15 mouse cellular contexts compared by ENCODE assay signal in genomic region chr7:98541564-98541963, GRCm38 (mm10). TPM values are rescaled to one million over a fixed set of nuclear protein-coding genes. Genes with fewer than 3 reads are reported as not detected.
DNase-seq lines count a peak whose midpoint lies in the region; ATAC-seq and TF ChIP-seq lines count a peak whose summit lies in the region.
"Had no signal": no experiment of that assay in that cellular context is flagged by ENCODE, and none has a peak within 500 bp of the region (broad histone marks: within the 10 kb centered on the region; RNA-seq: fewer than 3 reads in every experiment).

No protein-coding gene starts in this region.

- H3K9me3 ChIP-seq in forebrain, embryonic 10.5 days: no peaks in the 10 kb centered on the region
- H3K9me3 ChIP-seq in forebrain, postnatal 0 days (ENCODE audit: low read length): no peaks in the 10 kb centered on the region
- H3K9me3 ChIP-seq in lung, embryonic 14.5 days (ENCODE audit: low read depth, low read length): no peaks in the 10 kb centered on the region
- no peaks in the 10 kb centered on the region for H3K9me3 ChIP-seq in lung, embryonic 16.5 days (ENCODE audit: control insufficient read depth, low read length)
- H3K9me3 ChIP-seq in stomach, postnatal 0 days (ENCODE audit: control insufficient read depth, low read length): no peaks in the 10 kb centered on the region
- H3K9me3 ChIP-seq: limb, embryonic 15.5 days had no signal

- TF ChIP-seq POLR2A in lung, adult 2 months (IDR thresholded peaks at IDR 0.05; ENCODE audit: borderline replicate concordance, extremely low read depth, low read depth, low read length): no peak

- H3K27ac ChIP-seq in forebrain, embryonic 10.5 days: peak overlapping the region; percentile 49; the same call in 1 of the 2 replicates
- no peak overlapping the region for H3K27ac ChIP-seq in forebrain, postnatal 0 days (ENCODE audit: low read depth, low read length)
- H3K27ac ChIP-seq in lung, embryonic 14.5 days (ENCODE audit: low read depth): no peak overlapping the region
- no peak overlapping the region for H3K27ac ChIP-seq in lung, embryonic 16.5 days (ENCODE audit: low read length)
- H3K27ac ChIP-seq in stomach, postnatal 0 days (replicated peaks): no peak overlapping the region

- no peaks in the 10 kb centered on the region for H3K27me3 ChIP-seq in forebrain, embryonic 10.5 days (ENCODE audit: poor library complexity, severe bottlenecking)
- no peaks in the 10 kb centered on the region for H3K27me3 ChIP-seq in forebrain, postnatal 0 days (ENCODE audit: insufficient read depth, low read length)
- H3K27me3 ChIP-seq in lung, embryonic 14.5 days (ENCODE audit: insufficient read depth, low read length): no peaks in the 10 kb centered on the region
- no peaks in the 10 kb centered on the region for H3K27me3 ChIP-seq in lung, embryonic 16.5 days (ENCODE audit: control insufficient read depth, insufficient read depth, low read depth, low read length)
- no peaks in the 10 kb centered on the region for H3K27me3 ChIP-seq in stomach, postnatal 0 days (ENCODE audit: control insufficient read depth, insufficient read depth, low read length)
- H3K27me3 ChIP-seq: limb, embryonic 15.5 days had no signal

- H3K9ac ChIP-seq in forebrain, postnatal 0 days: no peak overlapping the region
- H3K9ac ChIP-seq in lung, embryonic 14.5 days: no peak overlapping the region
- H3K9ac ChIP-seq in lung, embryonic 16.5 days (ENCODE audit: low read length): no peak overlapping the region
- no peak overlapping the region for H3K9ac ChIP-seq in stomach, postnatal 0 days (ENCODE audit: low read length)
- H3K9ac ChIP-seq: limb, embryonic 15.5 days had no signal

- H3K4me1 ChIP-seq in forebrain, embryonic 10.5 days: peaks cover 28% of the 10 kb centered on the region
- H3K4me1 ChIP-seq in forebrain, postnatal 0 days (ENCODE audit: insufficient read depth): no peaks in the 10 kb centered on the region
- H3K4me1 ChIP-seq in lung, embryonic 14.5 days (ENCODE audit: insufficient read depth): peaks cover 20% of the 10 kb centered on the region
- peaks cover 11% of the 10 kb centered on the region for H3K4me1 ChIP-seq in lung, adult 2 months (ENCODE audit: control insufficient read depth, insufficient read depth, low read length)
- peaks cover 34% of the 10 kb centered on the region for H3K4me1 ChIP-seq in lung, embryonic 16.5 days (replicated peaks; ENCODE audit: control insufficient read depth, insufficient read depth, low read length)
- peaks cover 4% of the 10 kb centered on the region; the same call in 1 of the 2 replicates for H3K4me1 ChIP-seq in stomach, postnatal 0 days (replicated peaks; ENCODE audit: control insufficient read depth, insufficient read depth)

- no peak for TF ChIP-seq EP300 in stomach, postnatal 0 days (optimal IDR thresholded peaks at IDR 0.05)

- WGBS in forebrain, embryonic 10.5 days: 95% methylated on average over 5 of the region's 5 CpGs
- WGBS in forebrain, postnatal 0 days: 92% methylated on average over 5 of the region's 5 CpGs
- 67% methylated on average over 5 of the region's 5 CpGs for WGBS in lung, embryonic 14.5 days
- WGBS in lung, adult 2 months: 66% methylated on average over 5 of the region's 5 CpGs
- 62% methylated on average over 5 of the region's 5 CpGs for WGBS in lung, embryonic 16.5 days
- 62% methylated on average over 5 of the region's 5 CpGs for WGBS in stomach, postnatal 0 days

- no peak for TF ChIP-seq CTCF in forebrain, postnatal 0 days (IDR thresholded peaks at IDR 0.05; ENCODE audit: low read depth)
- 0 out of 2 replicates have a peak, but pooled peaks have one; percentile 1 for TF ChIP-seq CTCF in lung, embryonic 14.5 days (IDR thresholded peaks at IDR 0.05; ENCODE audit: low read depth)
- no peak for TF ChIP-seq CTCF in lung, adult 2 months (IDR thresholded peaks at IDR 0.05; ENCODE audit: insufficient read depth, low read length)
- no peak for TF ChIP-seq CTCF in stomach, postnatal 0 days (IDR thresholded peaks at IDR 0.05; ENCODE audit: low read depth)

- H3K36me3 ChIP-seq in forebrain, embryonic 10.5 days (replicated peaks): no peaks in the 10 kb centered on the region
- no peaks in the 10 kb centered on the region for H3K36me3 ChIP-seq in forebrain, postnatal 0 days (ENCODE audit: insufficient read depth)
- H3K36me3 ChIP-seq in lung, embryonic 14.5 days (ENCODE audit: insufficient read depth): no peaks in the 10 kb centered on the region
- H3K36me3 ChIP-seq in lung, embryonic 16.5 days (ENCODE audit: control insufficient read depth, insufficient read depth, low read length): no peaks in the 10 kb centered on the region
- H3K36me3 ChIP-seq in stomach, postnatal 0 days (ENCODE audit: control insufficient read depth, insufficient read depth, low read length): no peaks in the 10 kb centered on the region
- H3K36me3 ChIP-seq: limb, embryonic 15.5 days had no signal

- no peak overlapping the region for H3K4me3 ChIP-seq in forebrain, embryonic 10.5 days
- H3K4me3 ChIP-seq in forebrain, postnatal 0 days (ENCODE audit: low read depth, low read length): no peak overlapping the region
- H3K4me3 ChIP-seq in lung, embryonic 14.5 days (ENCODE audit: low read depth, low read length): no peak overlapping the region
- no peak overlapping the region for H3K4me3 ChIP-seq in lung, adult 2 months (replicated peaks; ENCODE audit: extremely low read depth, low read depth, low read length)
- no peak overlapping the region for H3K4me3 ChIP-seq in lung, embryonic 16.5 days (ENCODE audit: low read length)
- H3K4me3 ChIP-seq in stomach, postnatal 0 days (ENCODE audit: low read depth, low read length): no peak overlapping the region
- H3K4me3 ChIP-seq: limb, embryonic 15.5 days had no signal

- H3K4me2 ChIP-seq in forebrain, postnatal 0 days (ENCODE audit: low read depth): no peak overlapping the region
- H3K4me2 ChIP-seq in lung, embryonic 14.5 days: no peak overlapping the region
- H3K4me2 ChIP-seq in lung, embryonic 16.5 days (ENCODE audit: low read depth, low read length): no peak overlapping the region
- no peak overlapping the region for H3K4me2 ChIP-seq in stomach, postnatal 0 days (replicated peaks; ENCODE audit: low read depth)
- H3K4me2 ChIP-seq: heart, embryonic 11.5 days; limb, embryonic 15.5 days had no signal

- no peak for DNase-seq in forebrain, embryonic 10.5 days (ENCODE audit: extremely low spot score, low spot score)
- DNase-seq in forebrain, postnatal 0 days: no peak
- DNase-seq in lung, embryonic 14.5 days: no peak
- DNase-seq in lung, adult 2 months: no peak
- DNase-seq in stomach, postnatal 0 days (ENCODE audit: low spot score): peak; percentile 42
- no peak for DNase-seq in Muller cell, postnatal 12 days (ENCODE audit: inconsistent ontology term)
- DNase-seq in heart, postnatal 4 days: no peak
- DNase-seq: cerebellum, adult 11 months; cerebellum, postnatal 36 days; thymus, adult 18-20 months had no signal

- no peak for ATAC-seq in forebrain, postnatal 0 days
- ATAC-seq in lung, embryonic 14.5 days (ENCODE audit: insufficient read depth): no peak
- ATAC-seq in lung, embryonic 16.5 days (ENCODE audit: low read depth): peak; percentile 55
- peak; percentile 49; the same call in 1 of the 2 replicates for ATAC-seq in stomach, postnatal 0 days (ENCODE audit: low FRiP score, low TSS enrichment)
- ATAC-seq: hindbrain, embryonic 16.5 days had no signal

RNA-seq across cellular contexts. Expression of gene Lrrc32, which starts 52.5 kb away (rescaled TPM):
- polyA plus RNA-seq in forebrain, embryonic 10.5 days (2016; fragmentation: Nextera tagmentation; extraction: Ambion mirVana): 4.7 and 4.8 TPM in 2 replicates
- total RNA-seq in forebrain, postnatal 0 days (2014; rRNA removed): 3.3 and 6.0 TPM in 2 replicates
- polyA plus RNA-seq in forebrain, postnatal 0 days (2015; fragmentation: Nextera tagmentation; extraction: Ambion mirVana): 3.4 and 4.2 TPM in 2 replicates
- polyA plus RNA-seq in lung, embryonic 14.5 days (2014; fragmentation: Nextera tagmentation; extraction: Ambion mirVana): 7.2 and 7.3 TPM in 2 replicates
- polyA plus RNA-seq in lung, adult 2 months (2012; rRNA removed): 38.4 and 49.3 TPM in 2 replicates
- polyA plus RNA-seq in lung, embryonic 16.5 days (2015; fragmentation: Nextera tagmentation; extraction: Ambion mirVana): 6.0 and 6.3 TPM in 2 replicates
- 3.6 and 6.0 TPM in 2 replicates for polyA plus RNA-seq in stomach, postnatal 0 days (2015; fragmentation: Nextera tagmentation; extraction: Ambion mirVana)
- total RNA-seq in heart, postnatal 4 days (2021): 10 to 100 TPM; 17.3 to 18.6 TPM
- total RNA-seq: MEL had no signal

Comparison
In these comparisons a context has a peak if more than half of its experiments do, and no peak if none do; other contexts are left out.
1. ATAC-seq: peak in lung, embryonic 16.5 days (single experiment) and stomach, postnatal 0 days (single experiment); none in forebrain, postnatal 0 days (single experiment) and lung, embryonic 14.5 days (single experiment).